In genomic region chr1:45587351-45588025, GRCm38 (mm10) we compare ENCODE assay signal across 12 mouse cellular contexts.
DNase-seq lines count a peak whose midpoint lies in the region; ATAC-seq lines count a peak whose summit lies in the region.
"Had no signal": no experiment of that assay in that cellular context is flagged by ENCODE, and none has a peak within 500 bp of the region (broad histone marks: within the 10 kb centered on the region; RNA-seq: fewer than 3 reads in every experiment).

No protein-coding gene starts in this region.

- no peaks in the 10 kb centered on the region; the same call in 1 of the 2 replicates for H3K4me1 ChIP-seq in limb, embryonic 15.5 days
- H3K4me1 ChIP-seq: embryonic facial prominence, embryonic 15.5 days; liver, embryonic 15.5 days had no signal

- ATAC-seq in limb, embryonic 15.5 days (ENCODE audit: insufficient number of reproducible peaks, low FRiP score, low TSS enrichment, low read depth), result peak; percentile 84

- WGBS in limb, embryonic 15.5 days, result 63% methylated on average over 9 of the region's 9 CpGs

- no peaks in the 10 kb centered on the region for H3K9me3 ChIP-seq in limb, embryonic 15.5 days
- H3K9me3 ChIP-seq: embryonic facial prominence, embryonic 15.5 days; liver, embryonic 15.5 days had no signal

- H3K36me3 ChIP-seq in limb, embryonic 15.5 days, result no peaks in the 10 kb centered on the region
- H3K36me3 ChIP-seq: embryonic facial prominence, embryonic 15.5 days; liver, embryonic 15.5 days had no signal

- no peaks in the 10 kb centered on the region for H3K27me3 ChIP-seq in limb, embryonic 15.5 days
- H3K27me3 ChIP-seq: embryonic facial prominence, embryonic 15.5 days; liver, embryonic 15.5 days had no signal

- no peak overlapping the region for H3K4me3 ChIP-seq in limb, embryonic 15.5 days
- H3K4me3 ChIP-seq: embryonic facial prominence, embryonic 15.5 days; liver, embryonic 15.5 days had no signal

- no peak overlapping the region for H3K4me2 ChIP-seq in limb, embryonic 15.5 days
- H3K4me2 ChIP-seq: embryonic facial prominence, embryonic 15.5 days; liver, embryonic 15.5 days had no signal

- peak overlapping the region; percentile 51 for H3K27ac ChIP-seq in limb, embryonic 15.5 days
- H3K27ac ChIP-seq: embryonic facial prominence, embryonic 15.5 days; liver, embryonic 15.5 days had no signal

- peak; percentile 10 to 12 for DNase-seq in cerebellum, postnatal 10 days
- no peak for DNase-seq in cerebellum, adult 8-10 months
- DNase-seq in 3134 (ENCODE audit: extremely low read depth, insufficient read length, low spot score), result peak; percentile 41
- peak; percentile 25 to 35 for DNase-seq in adrenal gland, postnatal 36 days
- DNase-seq in frontal cortex, postnatal 14 days (ENCODE audit: low spot score in 2 of 2), result no peak
- no peak for DNase-seq in urinary bladder, postnatal 14 days (ENCODE audit: low spot score)
- no peak for DNase-seq in B cell, adult 2 months
- DNase-seq: layer of hippocampus, adult 9-11 months; midbrain, embryonic 14.5 days had no signal

- no peak overlapping the region for H3K9ac ChIP-seq in limb, embryonic 15.5 days
- H3K9ac ChIP-seq: embryonic facial prominence, embryonic 15.5 days; liver, embryonic 15.5 days had no signal

Comparison
In these comparisons a context has a peak if more than half of its experiments do, and no peak if none do; other contexts are left out.
1. DNase-seq: peak in cerebellum, postnatal 10 days (2 of 2), 3134 (single experiment) and adrenal gland, postnatal 36 days (2 of 2); none in cerebellum, adult 8-10 months (single experiment), frontal cortex, postnatal 14 days (0 of 2), urinary bladder, postnatal 14 days (single experiment) and B cell, adult 2 months (0 of 2).